Mouse (Mus musculus): ENCODE data around the gene Hnf4a.

DNA sequence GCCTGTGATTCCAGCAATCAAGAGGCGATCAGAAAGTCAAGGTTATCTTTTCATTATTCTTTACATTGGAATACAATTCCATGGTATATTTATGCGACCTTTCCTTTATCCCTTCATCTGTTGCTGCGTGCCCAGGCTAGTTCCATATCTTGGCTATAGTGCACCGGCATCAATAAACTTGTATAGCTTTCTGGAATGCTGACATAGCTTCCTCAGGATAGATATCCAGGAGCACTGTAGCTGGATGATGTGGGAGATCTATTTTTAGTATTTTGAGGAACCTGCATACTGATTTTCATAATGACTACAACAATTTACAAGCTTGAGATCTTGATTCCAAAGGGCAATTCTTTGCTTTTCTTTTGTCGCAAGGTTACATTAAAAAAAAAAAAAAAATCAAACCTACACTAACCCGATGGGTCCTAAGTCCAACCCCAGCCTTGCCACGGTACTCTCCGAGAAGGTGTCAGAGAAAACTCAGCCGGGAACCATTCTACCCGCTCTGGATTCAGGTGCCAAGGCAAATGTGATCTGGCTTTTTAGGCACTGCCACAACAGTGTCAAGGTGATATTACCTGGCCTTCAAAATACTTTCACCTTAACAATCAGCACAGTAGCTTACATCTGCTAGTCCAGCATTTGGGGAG, 87.2 kb downstream of the Hnf4a start:
- TF ChIP-seq EP300 (IDR thresholded peaks at IDR 0.05; ENCODE audit: low read depth) (no peak), CTCF (IDR thresholded peaks at IDR 0.05; ENCODE audit: low read depth) (no peak)

Data from liver, postnatal 0 days (tissue).